Mouse (Mus musculus) small intestine, adult 2 months (tissue): Measurements from ENCODE around the gene Hoxa10. TPM values are rescaled to one million over a fixed set of nuclear protein-coding genes. Genes with fewer than 3 reads are reported as not detected.

Source experiments
- H3K27ac ChIP-seq: fragments of 200-500 bp; 2 replicates; pipeline ENCODE4 v1.5.1; 2012; ENCODE audit warnings: low read depth, low read length, control low read depth, inconsistent platforms; ENCODE audit not compliant: insufficient read depth
- H3K27me3 ChIP-seq: fragments of 200-500 bp; 2 replicates; pipeline ENCODE4 v1.6.1; 2012; ENCODE audit warnings: mild to moderate bottlenecking, moderate library complexity, low read length, inconsistent platforms; ENCODE audit not compliant: control insufficient read depth, insufficient read depth
- H3K36me3 ChIP-seq: fragments of 200-500 bp; 2 replicates; pipeline ENCODE4 v1.6.1; 2012; ENCODE audit warnings: mild to moderate bottlenecking, low read length, control low read depth, inconsistent platforms; ENCODE audit not compliant: control insufficient read depth, insufficient read depth
- H3K4me1 ChIP-seq: fragments of 200-500 bp; 2 replicates; pipeline ENCODE4 v1.6.1; 2012; ENCODE audit warnings: low read length, inconsistent platforms, mixed read lengths; ENCODE audit not compliant: control insufficient read depth, insufficient read depth, insufficient read length
- H3K4me3 ChIP-seq: fragments of 200-500 bp; 2 replicates; pipeline ENCODE4 v1.5.1; 2012; ENCODE audit warnings: low read depth, mild to moderate bottlenecking, control low read depth, inconsistent platforms, low read length, moderate library complexity
- CTCF ChIP-seq: fragments of 200-500 bp; IDR thresholded peaks from 2 replicates; pipeline ENCODE4 v1.5.1; 2012; ENCODE audit warnings: low read depth, mild to moderate bottlenecking, control low read depth, inconsistent platforms, low read length, moderate library complexity, mixed read lengths; ENCODE audit not compliant: insufficient replicate concordance, insufficient read length; ENCODE audit errors: extremely low read depth
- POLR2A ChIP-seq: fragments of 200-500 bp; IDR thresholded peaks from 2 replicates; pipeline ENCODE4 v1.6.1; 2012; ENCODE audit warnings: low read depth, mild to moderate bottlenecking, control low read depth, inconsistent platforms, low read length, moderate library complexity
- WGBS: fragments of 180-500 bp; shearing (Covaris S2); methylation state at CpG from one replicate; pipeline ENCODE4 v1.1.7; 2018; 5-methylcytosine and 5-hydroxymethylcytosine counted together
- polyA plus RNA-seq: library from polyadenylated mRNA; depleted of rRNA; stranded (reverse); fragments of >200 nt; gene quantifications from 2 replicates; pipeline ENCODE4 v1.2.3, GENCODE M21; 2012

Gene Hoxa10
- polyA plus RNA-seq, 1 experiment, result not detected

DNA sequence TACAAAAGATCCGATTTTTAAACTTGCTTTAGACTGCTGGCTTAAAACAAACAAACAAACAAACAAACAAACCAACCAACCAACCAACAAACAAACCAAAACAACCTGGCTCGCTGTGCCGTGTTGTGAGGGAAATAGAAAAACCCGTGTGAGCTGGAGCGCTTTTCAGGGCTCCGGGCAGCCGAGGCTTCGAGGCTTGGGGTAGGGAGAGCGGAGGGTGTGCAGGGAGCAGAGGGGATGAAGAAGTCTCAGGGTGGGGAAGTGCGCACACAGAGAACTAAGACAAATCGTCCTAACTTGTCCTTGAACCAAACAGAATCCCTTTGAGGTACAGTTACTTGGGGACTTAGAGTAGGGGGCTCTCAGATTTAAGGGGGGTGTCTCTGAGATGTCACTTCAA lies 33.9 kb upstream of the Hoxa10 start:
- H3K27me3 ChIP-seq, result peaks cover 70% of the 10 kb centered on the region
- no peak for TF ChIP-seq POLR2A
- no peak for TF ChIP-seq CTCF

DNA sequence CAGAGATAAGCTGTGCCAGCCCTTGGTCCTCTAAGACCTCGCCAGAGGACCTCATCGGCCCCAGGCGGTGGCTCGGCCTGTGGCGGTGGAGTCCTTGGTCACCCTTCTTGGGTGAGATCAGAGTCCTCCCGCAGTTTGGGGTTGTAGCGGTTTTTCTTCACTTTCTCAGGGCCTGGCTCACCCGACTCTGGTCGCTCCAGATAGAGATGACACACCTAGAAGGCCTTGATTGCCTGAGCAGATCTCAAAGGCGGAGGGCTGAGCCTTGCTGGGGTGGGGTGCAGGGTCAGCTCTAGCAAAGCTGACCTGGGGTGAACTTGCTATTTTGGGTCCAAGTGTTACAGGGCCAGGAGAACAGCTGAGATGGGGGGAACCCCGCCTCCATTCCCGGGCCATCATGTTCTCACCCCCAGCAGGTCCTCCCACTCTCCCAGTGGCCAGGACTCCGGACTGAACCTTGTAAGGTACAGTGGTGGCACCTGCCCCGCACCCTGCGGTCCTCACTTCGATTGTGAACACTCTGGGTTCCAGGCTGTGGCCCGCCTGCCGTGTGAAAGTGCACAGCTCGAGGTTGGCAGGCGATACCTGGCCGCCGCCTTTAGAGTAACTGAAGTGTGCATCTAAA lies 33.1 kb upstream of the Hoxa10 start:
- WGBS, result 13% methylated on average over 22 of the region's 22 CpGs
- peaks cover 70% of the 10 kb centered on the region for H3K27me3 ChIP-seq
- no peak overlapping the region for H3K4me3 ChIP-seq
- no peak overlapping the region for H3K27ac ChIP-seq
- H3K4me1 ChIP-seq, result peaks cover 4% of the 10 kb centered on the region; the same call in 1 of the 2 replicates
- no peaks in the 10 kb centered on the region for H3K36me3 ChIP-seq
- TF ChIP-seq CTCF, result no peak
- no peak for TF ChIP-seq POLR2A

More for the DNA sequence above, 33.9 kb upstream of the Hoxa10 start:
- WGBS, result 18% methylated on average over 11 of the region's 11 CpGs
- Histone ChIP-seq H3K27ac (no peak overlapping the region), H3K36me3 (no peaks in the 10 kb centered on the region), H3K4me1 (peaks cover 4% of the 10 kb centered on the region; the same call in 1 of the 2 replicates), H3K4me3 (no peak overlapping the region)

GRCm38 (mm10) chr6:52272766-52273655 lies 32.4 kb upstream of the Hoxa10 start:
- Histone ChIP-seq H3K4me3 (no peak overlapping the region), H3K27me3 (peaks cover 76% of the 10 kb centered on the region)
- WGBS, result 32% methylated on average over 22 of the region's 22 CpGs

GRCm38 (mm10) chr6:52270494-52271480 lies 30.1 kb upstream of the Hoxa10 start:
- H3K36me3 ChIP-seq, result no peaks in the 10 kb centered on the region
- TF ChIP-seq POLR2A (no peak), CTCF (peak; percentile 55; the same call in 1 of the 2 replicates)
- peaks cover 70% of the 10 kb centered on the region for H3K27me3 ChIP-seq
- no peak overlapping the region for H3K4me3 ChIP-seq
- 11% methylated on average over 23 of the region's 23 CpGs for WGBS
- H3K4me1 ChIP-seq, result peaks cover 4% of the 10 kb centered on the region; the same call in 1 of the 2 replicates
- no peak overlapping the region for H3K27ac ChIP-seq

More at GRCm38 (mm10) chr6:52272766-52273655, 32.4 kb upstream of the Hoxa10 start:
- Histone ChIP-seq H3K4me1 (peaks cover 4% of the 10 kb centered on the region; the same call in 1 of the 2 replicates), H3K27ac (no peak overlapping the region), H3K36me3 (no peaks in the 10 kb centered on the region)
- TF ChIP-seq CTCF, result no peak
- TF ChIP-seq POLR2A, result no peak

DNA sequence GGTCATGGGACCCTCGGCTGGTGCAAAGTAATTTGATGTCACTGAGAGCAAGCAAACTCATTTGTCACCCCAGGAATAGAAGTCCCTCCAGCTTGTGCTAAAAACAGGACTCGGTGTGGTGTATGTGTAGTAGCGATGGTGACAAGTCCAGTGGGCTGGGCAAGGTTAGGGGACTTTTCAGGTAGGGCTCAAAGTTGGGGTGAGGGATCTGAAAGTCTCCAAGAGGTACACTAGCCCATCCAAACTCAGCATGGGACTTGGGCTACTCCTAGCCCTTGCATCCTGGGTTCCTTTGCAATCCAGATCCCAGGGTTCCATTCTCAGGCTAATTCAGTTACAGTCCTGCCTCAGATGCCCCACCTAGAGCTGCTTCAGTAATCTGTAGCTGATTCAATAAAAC lies 28.1 kb upstream of the Hoxa10 start:
- Histone ChIP-seq H3K4me1 (peaks cover 4% of the 10 kb centered on the region; the same call in 1 of the 2 replicates), H3K36me3 (no peaks in the 10 kb centered on the region), H3K27me3 (peaks cover 73% of the 10 kb centered on the region), H3K4me3 (no peak overlapping the region), H3K27ac (no peak overlapping the region)
- WGBS, result 17% methylated on average over 3 of the region's 3 CpGs
- no peak for TF ChIP-seq POLR2A
- TF ChIP-seq CTCF, result no peak

- H3K27me3 ChIP-seq, result peaks cover 72% of the 10 kb centered on the region
- no peak overlapping the region for H3K27ac ChIP-seq
- H3K4me1 ChIP-seq, result peaks cover 4% of the 10 kb centered on the region; the same call in 1 of the 2 replicates
- no peak overlapping the region for H3K4me3 ChIP-seq
- no peak for TF ChIP-seq CTCF
- no peak for TF ChIP-seq POLR2A
- H3K36me3 ChIP-seq, result no peaks in the 10 kb centered on the region
- WGBS, result 27% methylated on average over 7 of the region's 7 CpGs
These were observed 27.7 kb upstream of the Hoxa10 start for GRCm38 (mm10) chr6:52268341-52268740.

- 20% methylated on average over 3 of the region's 3 CpGs for WGBS
- H3K27me3 ChIP-seq, result peaks cover 72% of the 10 kb centered on the region
- TF ChIP-seq POLR2A (no peak), CTCF (no peak)
- H3K4me3 ChIP-seq, result no peak overlapping the region
- peaks cover 4% of the 10 kb centered on the region; the same call in 1 of the 2 replicates for H3K4me1 ChIP-seq
- H3K36me3 ChIP-seq, result no peaks in the 10 kb centered on the region
- no peak overlapping the region for H3K27ac ChIP-seq
These were observed 27.0 kb upstream of the Hoxa10 start for GRCm38 (mm10) chr6:52267691-52268090.
